Comparison of ENCODE assay signal across 8 mouse cellular contexts in genomic region chr4:12511656-12512385, GRCm38 (mm10).
DNase-seq lines count a peak whose midpoint lies in the region; ATAC-seq and TF ChIP-seq lines count a peak whose summit lies in the region.

No protein-coding gene starts in this region.

- TF ChIP-seq CTCF in thymus, adult 2 months (IDR thresholded peaks at IDR 0.05; ENCODE audit: borderline replicate concordance, control insufficient read depth, extremely low read depth, insufficient read depth, low read length, poor library complexity) = no peak

- 76% methylated on average over 10 of the region's 10 CpGs for WGBS in midbrain, embryonic 14.5 days
- WGBS in midbrain, embryonic 13.5 days = 81% methylated on average over 10 of the region's 10 CpGs
- 84% methylated on average over 10 of the region's 10 CpGs for WGBS in thymus, adult 2 months

- no peak overlapping the region for H3K27ac ChIP-seq in midbrain, embryonic 14.5 days (replicated peaks; ENCODE audit: low read depth, low read length)
- no peak overlapping the region for H3K27ac ChIP-seq in midbrain, embryonic 13.5 days
- no peak overlapping the region for H3K27ac ChIP-seq in thymus, adult 2 months (ENCODE audit: control insufficient read depth, insufficient read depth, low read length)

- DNase-seq in midbrain, embryonic 14.5 days = peak; percentile 69
- DNase-seq in cerebellum, postnatal 36 days = peak; percentile 48 to 64
- DNase-seq in heart, adult 9 months (ENCODE audit: low spot score in 2 of 2) = peak; percentile 64 to 74
- peak; percentile 73 for DNase-seq in left cerebral cortex, adult 11 months (ENCODE audit: low spot score)
- DNase-seq in ovary, postnatal 14 days (ENCODE audit: low spot score) = peak; percentile 43
- DNase-seq in thymus, adult 2 months = no peak

- no peak for TF ChIP-seq POLR2A in thymus, adult 2 months (IDR thresholded peaks at IDR 0.05; ENCODE audit: control insufficient read depth, extremely low read depth, insufficient read depth, low read length, poor library complexity)

- no peaks in the 10 kb centered on the region for H3K27me3 ChIP-seq in midbrain, embryonic 14.5 days (ENCODE audit: control insufficient read depth, insufficient read depth, low read length)
- no peaks in the 10 kb centered on the region for H3K27me3 ChIP-seq in midbrain, embryonic 13.5 days
- H3K27me3 ChIP-seq in thymus, adult 2 months (ENCODE audit: control insufficient read depth, insufficient read depth, low read length) = no peaks in the 10 kb centered on the region

- no peak overlapping the region for H3K9ac ChIP-seq in midbrain, embryonic 14.5 days (replicated peaks; ENCODE audit: low read length)
- no peak overlapping the region for H3K9ac ChIP-seq in midbrain, embryonic 13.5 days (replicated peaks)

- ATAC-seq in midbrain, embryonic 14.5 days (ENCODE audit: low FRiP score, low TSS enrichment) = no peak
- ATAC-seq in midbrain, embryonic 13.5 days = no peak
- ATAC-seq in megakaryocyte-erythroid progenitor cell, adult 5-6 weeks (replicated peaks; ENCODE audit: low FRiP score, low TSS enrichment, poor library complexity, severe bottlenecking) = no peak

- H3K36me3 ChIP-seq in midbrain, embryonic 14.5 days (ENCODE audit: control insufficient read depth, insufficient read depth, low read length) = no peaks in the 10 kb centered on the region
- H3K36me3 ChIP-seq in midbrain, embryonic 13.5 days = no peaks in the 10 kb centered on the region
- no peaks in the 10 kb centered on the region for H3K36me3 ChIP-seq in thymus, adult 2 months (ENCODE audit: control insufficient read depth, insufficient read depth, low read length)

- H3K9me3 ChIP-seq in midbrain, embryonic 14.5 days (ENCODE audit: control insufficient read depth, low read length) = no peaks in the 10 kb centered on the region
- H3K9me3 ChIP-seq in midbrain, embryonic 13.5 days = no peaks in the 10 kb centered on the region

- no peak overlapping the region for H3K4me3 ChIP-seq in midbrain, embryonic 14.5 days (replicated peaks; ENCODE audit: low read depth, low read length)
- no peak overlapping the region for H3K4me3 ChIP-seq in midbrain, embryonic 13.5 days (replicated peaks)
- H3K4me3 ChIP-seq in thymus, adult 2 months (ENCODE audit: control insufficient read depth, insufficient read depth, low read length) = no peak overlapping the region

- peaks cover 6% of the 10 kb centered on the region for H3K4me1 ChIP-seq in midbrain, embryonic 14.5 days (ENCODE audit: control insufficient read depth, insufficient read depth, low read length)
- H3K4me1 ChIP-seq in midbrain, embryonic 13.5 days (replicated peaks) = peaks cover 10% of the 10 kb centered on the region
- no peaks in the 10 kb centered on the region for H3K4me1 ChIP-seq in thymus, adult 2 months (replicated peaks; ENCODE audit: control insufficient read depth, insufficient read depth, low read length)

- no peak overlapping the region for H3K4me2 ChIP-seq in midbrain, embryonic 14.5 days (ENCODE audit: low read length)
- H3K4me2 ChIP-seq in midbrain, embryonic 13.5 days (replicated peaks) = no peak overlapping the region
